Mouse (Mus musculus): Measurements from ENCODE around the gene Galc.

The Galc gene

DNA sequence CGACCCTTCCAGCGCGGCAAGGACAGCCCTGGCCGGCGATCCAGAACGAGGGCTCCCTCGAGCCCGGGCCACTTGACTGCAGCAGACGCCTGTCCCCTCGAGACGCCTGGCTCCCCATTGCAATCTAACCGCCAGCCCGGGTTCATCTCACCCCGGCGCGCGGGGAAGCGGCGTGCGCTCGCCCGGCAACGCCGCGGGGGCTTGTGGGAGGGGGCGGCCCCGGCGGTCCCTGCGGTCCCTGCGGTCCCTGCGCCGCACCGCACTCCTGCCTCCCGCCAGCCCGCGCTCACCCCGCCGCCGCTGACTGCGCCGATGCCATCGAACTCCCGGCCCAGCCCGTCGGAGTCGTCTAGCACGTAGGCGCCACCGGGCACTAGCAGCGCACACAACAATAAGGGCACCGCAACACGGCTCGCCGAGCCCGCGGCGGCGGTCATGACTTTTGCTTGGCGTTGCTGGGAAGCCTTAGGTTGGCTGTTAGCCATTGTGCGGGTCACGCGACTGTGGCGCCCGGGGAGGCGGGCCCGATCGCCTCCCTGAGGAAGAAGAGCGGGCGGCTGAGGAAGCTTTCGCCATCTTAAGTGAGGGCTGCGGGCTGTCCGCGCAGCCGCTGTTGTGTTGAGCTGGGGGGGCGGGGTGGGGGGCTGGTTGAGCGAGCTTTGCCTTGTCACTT is at the start of gene Galc:
TSS of gene Galc (minus strand) at position 615 of the 673 bp plus-strand sequence.
- peak; percentile 89 for DNase-seq

GRCm38 (mm10) chr12:98307179-98307915 is 48.1 kb upstream of the Galc start:
- no peak for DNase-seq

DNA sequence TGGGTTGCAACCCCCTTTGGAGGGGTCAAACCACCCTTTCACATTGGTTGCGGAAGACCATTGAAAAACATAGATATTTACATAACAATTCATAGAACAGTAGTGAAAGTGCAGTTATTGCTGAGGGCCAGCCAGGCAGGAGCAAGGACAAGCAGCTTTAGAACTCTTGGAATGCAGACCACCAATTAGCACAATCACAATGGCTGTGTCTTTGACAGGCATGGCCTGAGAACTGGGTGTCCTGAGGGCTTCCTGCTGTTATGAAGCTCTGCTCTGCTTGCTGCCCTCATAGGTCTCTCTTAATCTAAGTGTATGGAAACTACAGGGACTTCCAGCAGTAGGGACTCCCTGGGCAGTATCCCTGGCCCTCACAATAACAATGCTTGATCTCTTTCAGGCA is 43.8 kb upstream of the Galc start:
- DNase-seq = no peak

GRCm38 (mm10) chr12:98301980-98302379 is 42.7 kb upstream of the Galc start:
- no peak for DNase-seq

DNA sequence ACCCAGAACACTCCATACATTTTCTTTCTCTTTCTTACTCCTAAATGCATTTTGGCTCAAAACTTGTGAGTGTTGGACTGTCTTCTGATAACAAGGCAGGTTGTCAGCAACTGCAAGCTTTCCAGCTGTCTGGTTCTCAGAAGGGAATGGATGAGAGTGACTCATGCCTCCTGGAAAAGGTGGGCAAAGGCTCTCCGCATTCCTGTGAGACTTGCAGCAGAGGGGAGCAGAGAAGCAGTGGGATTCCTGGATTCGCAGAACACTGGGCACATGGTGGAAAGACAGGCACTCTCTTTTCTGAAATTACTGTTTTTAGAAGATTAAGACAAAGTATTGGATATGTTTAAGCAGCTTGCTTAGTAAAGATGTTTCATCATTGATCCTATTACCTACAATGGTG is 35.0 kb upstream of the Galc start:
- no peak for DNase-seq

- no peak for DNase-seq
Observed at GRCm38 (mm10) chr12:98292278-98292677, 33.0 kb upstream of the Galc start.

GRCm38 (mm10) chr12:98290475-98290874 is 31.2 kb upstream of the Galc start:
- DNase-seq = no peak

GRCm38 (mm10) chr12:98284477-98284876 is 25.2 kb upstream of the Galc start:
- DNase-seq = no peak

- no peak for DNase-seq
Observed at GRCm38 (mm10) chr12:98283487-98283860, 24.2 kb upstream of the Galc start.

GRCm38 (mm10) chr12:98282776-98283486 is 23.7 kb upstream of the Galc start:
- DNase-seq = no peak

DNA sequence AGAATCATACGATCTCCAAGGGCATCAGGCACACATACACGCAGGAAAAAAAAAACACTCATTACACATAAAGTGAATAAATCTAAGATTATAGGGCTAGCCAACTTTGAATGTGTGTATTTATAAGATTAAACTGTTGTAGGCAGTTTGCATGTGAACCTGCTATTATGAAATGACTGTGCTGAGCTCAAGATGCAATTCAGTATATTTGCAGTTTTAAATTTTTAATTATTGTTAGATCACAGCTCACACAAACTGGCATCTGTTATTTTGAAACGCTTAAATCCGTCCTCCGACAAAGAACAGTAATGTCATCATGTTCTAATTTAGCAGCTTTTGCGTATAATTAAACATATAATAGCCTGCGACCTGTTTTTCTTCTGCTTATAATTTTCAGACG is 21.7 kb upstream of the Galc start:
- no peak for DNase-seq

DNA sequence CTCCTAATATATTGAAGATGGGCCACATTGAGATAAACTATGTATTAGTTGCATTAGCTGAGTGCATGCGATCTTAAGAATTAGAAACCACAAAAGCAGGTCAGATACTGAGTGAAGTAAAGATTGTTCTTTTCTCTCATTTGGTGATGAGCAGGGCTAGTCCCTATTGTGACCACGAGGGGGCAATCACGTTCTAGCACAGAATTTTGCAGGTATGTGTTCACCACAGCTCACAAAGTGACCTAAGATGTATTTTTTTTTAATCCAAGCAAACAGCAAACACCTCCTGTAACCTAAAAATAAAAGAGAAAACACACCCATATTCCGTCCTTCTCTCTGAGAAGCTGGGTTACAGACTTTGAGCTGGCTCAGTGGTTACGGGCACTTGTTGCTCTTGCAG is 21.3 kb upstream of the Galc start:
- DNase-seq = peak; percentile 67

- DNase-seq = no peak
Observed at GRCm38 (mm10) chr12:98272433-98272832, 13.2 kb upstream of the Galc start.

GRCm38 (mm10) chr12:98270810-98271566 is 11.7 kb upstream of the Galc start:
- DNase-seq = no peak

- DNase-seq = no peak
Observed at GRCm38 (mm10) chr12:98269791-98270745, 10.8 kb upstream of the Galc start.

DNA sequence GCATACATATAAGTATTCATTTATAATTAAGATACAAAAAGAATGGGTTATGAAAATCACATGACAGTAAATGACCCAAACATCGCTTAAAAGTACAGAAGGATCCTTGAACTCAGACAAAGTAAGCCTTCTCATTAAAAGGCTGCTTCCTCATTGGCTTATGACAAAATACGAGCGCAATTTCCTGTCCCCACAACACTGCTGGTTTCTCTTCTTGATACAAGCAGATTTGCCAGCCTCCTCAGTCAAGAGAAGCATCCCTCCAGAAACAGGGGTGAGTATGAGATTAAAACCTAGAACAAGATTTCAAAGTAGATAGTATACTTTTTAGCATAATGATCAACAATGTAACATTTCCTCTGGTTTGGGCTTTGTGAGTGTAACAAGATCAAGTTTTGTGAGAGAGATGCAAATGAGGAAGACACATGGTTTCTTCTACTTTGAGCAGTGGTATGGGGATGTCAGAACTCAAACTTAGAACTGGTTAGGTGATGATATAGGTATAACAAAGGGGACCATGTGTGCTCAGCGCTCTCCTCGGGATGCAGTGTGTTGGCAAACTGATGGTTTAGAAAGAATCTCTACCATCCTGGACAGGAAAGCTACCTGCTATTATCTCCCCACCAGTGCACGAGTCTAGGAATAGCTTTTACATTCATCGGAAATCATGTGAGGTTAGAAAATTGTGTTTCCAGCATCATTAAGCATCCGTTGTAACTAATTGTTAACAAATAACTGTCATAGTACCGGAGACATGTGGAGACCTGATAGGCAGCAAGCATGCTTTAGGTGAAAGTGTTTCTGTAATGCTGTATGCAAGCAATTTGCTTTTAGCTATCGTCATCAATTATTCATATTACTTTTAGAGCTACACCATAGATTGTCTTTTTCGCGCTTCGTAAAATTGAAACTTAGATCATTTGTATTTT is 9.4 kb upstream of the Galc start, which contains the start of gene Gpr65:
TSS of gene Gpr65 (plus strand) at position 195 of the 929 bp plus-strand sequence.
- DNase-seq = no peak

GRCm38 (mm10) chr12:98265697-98266096 is 6.4 kb upstream of the Galc start:
- DNase-seq = no peak

DNA sequence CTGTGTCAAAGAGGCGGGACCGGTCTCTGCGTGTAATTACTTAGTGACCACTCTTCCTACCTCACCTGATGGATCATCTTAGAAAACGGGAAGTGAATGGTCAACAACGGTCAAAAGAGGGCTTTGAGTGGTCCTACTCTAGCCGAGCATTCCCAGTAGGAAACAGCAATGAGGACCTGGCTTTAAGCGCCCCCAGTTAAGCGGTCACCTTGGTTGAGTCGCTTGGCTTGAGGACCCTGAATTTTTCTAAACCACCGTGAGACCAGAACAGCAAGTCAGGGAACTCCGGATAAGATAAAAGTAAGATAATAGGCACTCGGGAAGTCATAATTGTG is 226 bp upstream of the Galc start:
- DNase-seq = no peak

GRCm38 (mm10) chr12:98258371-98258844 is 851 bp downstream of the Galc start:
- no peak for DNase-seq

DNA sequence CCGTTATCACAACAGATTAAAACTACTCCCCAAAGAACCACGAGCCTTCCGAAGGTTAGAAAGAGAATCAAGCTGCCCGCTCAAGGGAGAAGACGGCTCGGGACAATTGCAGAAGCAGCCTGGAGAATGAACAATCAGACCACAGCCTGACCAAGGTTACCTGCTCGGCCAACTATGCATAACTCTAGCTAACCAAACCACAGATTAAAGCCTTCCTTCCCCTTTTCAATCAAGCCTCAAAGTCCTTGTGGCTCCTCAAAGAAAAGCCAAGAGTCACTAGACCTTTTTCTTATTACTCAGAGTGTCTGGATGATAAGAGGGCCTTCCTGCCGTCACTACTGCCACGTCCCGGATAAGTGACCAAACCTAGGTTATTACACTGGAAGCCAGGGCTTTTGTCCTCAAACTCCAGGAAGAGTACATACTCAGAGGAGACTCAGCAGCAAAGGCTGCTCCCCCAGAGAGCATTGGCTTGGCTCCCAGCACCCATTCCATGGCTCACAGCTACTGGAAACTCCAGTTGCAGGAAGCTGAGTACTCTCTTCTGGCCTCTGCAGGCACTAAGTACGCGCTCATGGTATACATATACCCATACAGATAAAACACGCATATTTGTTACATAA is 3.8 kb downstream of the Galc start:
- DNase-seq = peak; percentile 28

All from lung, postnatal 14 days (tissue).